10 mouse cellular contexts compared by ENCODE assay signal in the genomic region with DNA sequence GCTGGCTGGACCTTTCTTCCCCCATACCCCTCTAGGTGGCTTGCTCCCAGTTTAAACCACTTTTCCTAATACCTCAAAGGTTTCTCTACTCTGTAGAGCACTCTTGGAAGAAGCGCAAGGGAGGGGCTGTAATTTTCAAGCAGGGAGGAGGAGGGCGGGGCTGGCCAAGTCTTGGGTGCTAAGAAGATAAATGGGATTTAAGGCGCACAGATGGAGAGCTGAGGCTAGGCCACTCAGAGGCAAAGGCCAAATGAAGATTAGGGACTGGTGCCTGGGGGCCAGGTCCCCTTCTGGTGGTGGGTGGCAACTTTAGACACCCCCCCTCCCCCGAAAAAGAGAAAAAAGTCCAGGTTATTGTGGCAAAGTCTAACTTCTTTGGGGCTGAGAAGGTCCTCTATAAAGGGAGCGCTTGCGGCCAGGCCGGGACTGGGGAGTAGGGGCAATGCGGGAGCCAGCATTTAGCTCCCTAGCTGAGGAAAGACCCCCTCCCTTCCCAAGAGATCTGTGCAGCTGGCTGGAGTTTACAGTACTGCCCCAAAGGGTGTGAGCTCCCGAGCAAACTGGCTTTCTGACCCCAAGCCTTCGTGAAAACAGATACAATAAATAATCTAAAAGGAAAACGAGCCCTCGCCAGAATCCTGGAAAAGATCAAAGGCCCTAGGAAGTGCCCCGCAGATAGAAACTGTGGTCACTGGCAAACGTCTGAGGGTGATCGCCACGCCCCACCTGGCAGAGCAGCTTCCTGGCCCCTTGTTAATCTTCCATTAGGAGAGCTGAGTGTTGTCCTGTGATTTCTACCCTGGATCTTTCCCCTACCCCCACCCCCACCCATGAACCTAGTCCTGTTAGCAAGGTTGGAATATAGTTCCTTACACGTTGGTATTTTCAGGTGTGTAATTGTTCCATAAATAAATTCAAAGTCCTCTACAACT. TPM values are rescaled to one million over a fixed set of nuclear protein-coding genes. Genes with fewer than 3 reads are reported as not detected.
DNase-seq lines count a peak whose midpoint lies in the region; ATAC-seq lines count a peak whose summit lies in the region.
"Had no signal": no experiment of that assay in that cellular context is flagged by ENCODE, and none has a peak within 500 bp of the region (broad histone marks: within the 10 kb centered on the region; RNA-seq: fewer than 3 reads in every experiment).

No protein-coding gene starts in this region.

- peak overlapping the region; percentile 88 for H3K4me2 ChIP-seq in intestine, embryonic 16.5 days (ENCODE audit: low read depth, low read length)
- peak overlapping the region; percentile 94 for H3K4me2 ChIP-seq in midbrain, embryonic 11.5 days

- DNase-seq in heart, adult 18-20 months, result peak; percentile 16 to 21
- no peak for DNase-seq in heart, postnatal 25 days (ENCODE audit: low spot score)
- no peak for DNase-seq in forebrain, embryonic 10.5 days (ENCODE audit: extremely low spot score, low spot score)
- peak; percentile 90 for DNase-seq in midbrain, embryonic 11.5 days (ENCODE audit: low spot score, missing footprints)
- DNase-seq in cerebellum, adult 11-12 months, result no peak
- no peak for DNase-seq in layer of hippocampus, adult 11-12 months (ENCODE audit: low spot score)

- H3K27me3 ChIP-seq in forebrain, embryonic 10.5 days (ENCODE audit: poor library complexity, severe bottlenecking), result peaks cover 45% of the 10 kb centered on the region
- H3K27me3 ChIP-seq in intestine, embryonic 16.5 days (replicated peaks; ENCODE audit: control insufficient read depth, insufficient read depth, low read length), result peaks cover 3% of the 10 kb centered on the region; the same call in 1 of the 2 replicates
- H3K27me3 ChIP-seq in midbrain, embryonic 11.5 days (ENCODE audit: control insufficient read depth, insufficient read depth, low read length), result peaks cover 4% of the 10 kb centered on the region; the same call in 1 of the 2 replicates

- 2% methylated on average over 17 of the region's 17 CpGs for WGBS in forebrain, embryonic 10.5 days
- 7% methylated on average over 17 of the region's 17 CpGs for WGBS in intestine, embryonic 16.5 days
- 4% methylated on average over 17 of the region's 17 CpGs for WGBS in midbrain, embryonic 11.5 days

- intact Hi-C loops in heart, postnatal 25 days (cut with DNase I), result no loop called here

- no peaks in the 10 kb centered on the region for H3K36me3 ChIP-seq in forebrain, embryonic 10.5 days (replicated peaks)
- H3K36me3 ChIP-seq in intestine, embryonic 16.5 days (ENCODE audit: control insufficient read depth, insufficient read depth, low read length), result no peaks in the 10 kb centered on the region
- no peaks in the 10 kb centered on the region for H3K36me3 ChIP-seq in midbrain, embryonic 11.5 days (ENCODE audit: control insufficient read depth, insufficient read depth, low read length)

- H3K4me1 ChIP-seq in forebrain, embryonic 10.5 days, result peaks cover 25% of the 10 kb centered on the region
- peaks cover 6% of the 10 kb centered on the region; the same call in 1 of the 2 replicates for H3K4me1 ChIP-seq in intestine, embryonic 16.5 days (ENCODE audit: control insufficient read depth, insufficient read depth, low read length)
- peaks cover 4% of the 10 kb centered on the region for H3K4me1 ChIP-seq in midbrain, embryonic 11.5 days (ENCODE audit: control insufficient read depth, insufficient read depth, low read length)

- H3K9me3 ChIP-seq in forebrain, embryonic 10.5 days, result peaks cover 4% of the 10 kb centered on the region; the same call in 1 of the 2 replicates
- H3K9me3 ChIP-seq in intestine, embryonic 16.5 days (ENCODE audit: control insufficient read depth, low read length), result no peaks in the 10 kb centered on the region
- no peaks in the 10 kb centered on the region for H3K9me3 ChIP-seq in midbrain, embryonic 11.5 days (ENCODE audit: control insufficient read depth, low read length)

- peak; percentile 68 for ATAC-seq in intestine, embryonic 16.5 days
- ATAC-seq in midbrain, embryonic 11.5 days (ENCODE audit: low FRiP score), result peak; percentile 74
- no peak for ATAC-seq in erythroid progenitor cell, adult 5-6 weeks (replicated peaks; ENCODE audit: low FRiP score, poor library complexity, severe bottlenecking)

- peak overlapping the region; percentile 70 for H3K4me3 ChIP-seq in forebrain, embryonic 10.5 days
- peak overlapping the region; percentile 74 for H3K4me3 ChIP-seq in intestine, embryonic 16.5 days (ENCODE audit: low read length)
- H3K4me3 ChIP-seq in midbrain, embryonic 11.5 days (ENCODE audit: low read depth, low read length), result peak overlapping the region; percentile 59

- H3K9ac ChIP-seq in intestine, embryonic 16.5 days (ENCODE audit: low read depth, low read length), result peak overlapping the region; percentile 85
- H3K9ac ChIP-seq in midbrain, embryonic 11.5 days (ENCODE audit: low read length), result peak overlapping the region; percentile 72

- peak overlapping the region; percentile 82 for H3K27ac ChIP-seq in forebrain, embryonic 10.5 days
- H3K27ac ChIP-seq in intestine, embryonic 16.5 days (ENCODE audit: low read length), result peak overlapping the region; percentile 86
- H3K27ac ChIP-seq in midbrain, embryonic 11.5 days (ENCODE audit: low read depth, low read length), result no peak overlapping the region

RNA-seq across cellular contexts. Expression of a gene that starts 0.7 kb away (rescaled TPM):
- total RNA-seq in heart, adult 18-20 months (2021), result 1 to 10 TPM; 5.3 to 9.4 TPM
- total RNA-seq in heart, postnatal 25 days (2021), result 1 to 10 TPM; 7.7 to 8.7 TPM
- polyA plus RNA-seq in forebrain, embryonic 10.5 days (2016; fragmentation: Nextera tagmentation; extraction: Ambion mirVana), result 4.9 TPM in 2 replicates
- 21.3 and 24.9 TPM in 2 replicates for polyA plus RNA-seq in intestine, embryonic 16.5 days (2015; fragmentation: Nextera tagmentation; extraction: Ambion mirVana)
- 9.7 and 10.3 TPM in 2 replicates for polyA plus RNA-seq in midbrain, embryonic 11.5 days (2014; fragmentation: Nextera tagmentation; extraction: Ambion mirVana)
- total RNA-seq in erythroid progenitor cell, adult 5-6 weeks (2015; ENCODE audit: low replicate concordance), result not detected in 2 replicates
- not detected in 2 replicates for total RNA-seq in erythroid progenitor cell, adult 5-6 weeks (2017; ENCODE audit: low replicate concordance)
- total RNA-seq: CH12.LX; hematopoietic stem cell, adult 5-6 weeks had no signal

Comparison
In these comparisons a context has a peak if more than half of its experiments do, and no peak if none do; other contexts are left out.
1. DNase-seq: peak in heart, adult 18-20 months (2 of 2) and midbrain, embryonic 11.5 days (single experiment); none in heart, postnatal 25 days (single experiment), forebrain, embryonic 10.5 days (single experiment), cerebellum, adult 11-12 months (single experiment) and layer of hippocampus, adult 11-12 months (single experiment).
2. RNA of a gene that starts 0.7 kb away (total RNA-seq): 5.3 to 9.4 TPM in heart, adult 18-20 months and 7.7 to 8.7 TPM in heart, postnatal 25 days; not detected in erythroid progenitor cell, adult 5-6 weeks; every median in the first group is over 4 times any median in the second.
3. Peak in every context shown above with its lines, with median percentiles within 50 percentile points of each other: H3K4me3 ChIP-seq.